Mouse (Mus musculus): Measurements from ENCODE around the gene Blm.

- TF ChIP-seq CTCF (IDR thresholded peaks at IDR 0.05; ENCODE audit: extremely low read depth, insufficient read depth, low read length) (no peak), POLR2A (IDR thresholded peaks at IDR 0.05; ENCODE audit: extremely low read depth, insufficient read depth, low read length) (no peak)
Observed at GRCm38 (mm10) chr7:80567982-80568381, 33.1 kb upstream of the Blm start.
